Comparison of ENCODE assay signal across 10 mouse cellular contexts in the genomic region with DNA sequence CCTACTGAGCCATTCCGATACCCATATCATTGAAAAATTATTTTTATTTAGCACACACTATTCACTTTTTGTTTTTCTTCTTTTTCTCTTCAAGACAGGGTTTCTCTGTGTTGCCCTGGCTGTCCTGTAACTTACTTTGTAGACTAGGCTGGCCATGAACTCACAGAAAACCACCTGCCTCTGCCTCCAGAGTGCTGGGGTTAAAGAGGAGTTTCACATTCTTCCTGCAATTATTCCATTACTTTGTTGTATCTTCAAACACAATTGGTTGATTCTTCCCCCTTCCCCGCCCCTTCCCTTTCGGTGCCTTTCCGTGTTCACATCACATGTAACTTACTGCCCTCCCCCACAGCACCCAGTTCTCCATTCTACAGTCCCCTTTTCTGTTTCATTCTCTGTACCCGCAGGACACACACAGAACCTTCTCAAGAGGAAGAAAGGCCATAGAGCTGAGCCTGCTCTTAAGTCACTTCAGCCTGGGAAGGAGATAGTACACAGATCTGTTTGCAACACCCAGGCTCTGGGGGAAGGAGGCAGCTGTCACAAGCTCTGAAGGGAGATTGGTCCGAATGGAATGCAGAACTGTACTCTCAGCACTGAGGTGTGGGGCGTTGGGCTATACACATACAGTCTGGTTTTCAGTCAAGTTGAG. TPM values are rescaled to one million over a fixed set of nuclear protein-coding genes. Genes with fewer than 3 reads are reported as not detected.
DNase-seq lines count a peak whose midpoint lies in the region; ATAC-seq and TF ChIP-seq lines count a peak whose summit lies in the region.
"Had no signal": no experiment of that assay in that cellular context is flagged by ENCODE, and none has a peak within 500 bp of the region (broad histone marks: within the 10 kb centered on the region; RNA-seq: fewer than 3 reads in every experiment).

No protein-coding gene starts in this region.

- no peak overlapping the region for H3K27ac ChIP-seq in hindbrain, embryonic 10.5 days
- no peak overlapping the region for H3K27ac ChIP-seq in hindbrain, embryonic 11.5 days (ENCODE audit: low read depth, low read length)
- peak overlapping the region; percentile 66 for H3K27ac ChIP-seq in liver, embryonic 15.5 days (replicated peaks)
- no peak overlapping the region for H3K27ac ChIP-seq in hindbrain, postnatal 0 days
- H3K27ac ChIP-seq: forebrain, embryonic 12.5 days; midbrain, embryonic 10.5 days had no signal

- no peaks in the 10 kb centered on the region for H3K27me3 ChIP-seq in hindbrain, embryonic 10.5 days (ENCODE audit: insufficient read depth, poor library complexity, severe bottlenecking)
- H3K27me3 ChIP-seq in hindbrain, embryonic 11.5 days (ENCODE audit: control insufficient read depth, insufficient read depth, low read length): no peaks in the 10 kb centered on the region
- no peaks in the 10 kb centered on the region for H3K27me3 ChIP-seq in liver, embryonic 15.5 days
- no peaks in the 10 kb centered on the region for H3K27me3 ChIP-seq in hindbrain, postnatal 0 days (ENCODE audit: insufficient read depth, low read length)
- H3K27me3 ChIP-seq: forebrain, embryonic 12.5 days had no signal

- no peaks in the 10 kb centered on the region for H3K9me3 ChIP-seq in hindbrain, embryonic 10.5 days
- no peaks in the 10 kb centered on the region for H3K9me3 ChIP-seq in hindbrain, embryonic 11.5 days (ENCODE audit: control insufficient read depth, low read length)
- no peaks in the 10 kb centered on the region for H3K9me3 ChIP-seq in liver, embryonic 15.5 days (replicated peaks)
- H3K9me3 ChIP-seq in hindbrain, postnatal 0 days (ENCODE audit: low read length): no peaks in the 10 kb centered on the region
- H3K9me3 ChIP-seq: forebrain, embryonic 12.5 days; midbrain, embryonic 10.5 days had no signal

- H3K36me3 ChIP-seq in hindbrain, embryonic 10.5 days: no peaks in the 10 kb centered on the region
- H3K36me3 ChIP-seq in hindbrain, embryonic 11.5 days (ENCODE audit: control insufficient read depth, insufficient read depth, low read length): no peaks in the 10 kb centered on the region
- H3K36me3 ChIP-seq in liver, embryonic 15.5 days (replicated peaks): peaks cover 10% of the 10 kb centered on the region; the same call in 1 of the 2 replicates
- H3K36me3 ChIP-seq in hindbrain, postnatal 0 days (ENCODE audit: insufficient read depth, low read length): peaks cover 6% of the 10 kb centered on the region; the same call in 1 of the 2 replicates
- H3K36me3 ChIP-seq: forebrain, embryonic 12.5 days; midbrain, embryonic 10.5 days had no signal

- no peak overlapping the region for H3K4me2 ChIP-seq in hindbrain, embryonic 11.5 days (replicated peaks; ENCODE audit: low read depth, low read length)
- no peak overlapping the region for H3K4me2 ChIP-seq in liver, embryonic 15.5 days
- H3K4me2 ChIP-seq in hindbrain, postnatal 0 days (ENCODE audit: low read depth, low read length): no peak overlapping the region
- H3K4me2 ChIP-seq: forebrain, embryonic 12.5 days had no signal

- DNase-seq in hindbrain, embryonic 10.5 days (ENCODE audit: low spot score): peak; percentile 6
- DNase-seq in hindbrain, embryonic 11.5 days (ENCODE audit: low spot score): no peak
- peak; percentile 80 to 84 for DNase-seq in spleen, postnatal 36 days (ENCODE audit: low spot score in 2 of 2)
- DNase-seq in cerebellum, postnatal 14 days: no peak
- DNase-seq in hindbrain, postnatal 0 days (ENCODE audit: low spot score): no peak
- DNase-seq in urinary bladder, postnatal 25 days (ENCODE audit: low spot score): no peak

- ATAC-seq in hindbrain, embryonic 11.5 days (ENCODE audit: low FRiP score): no peak
- peak; percentile 28 for ATAC-seq in activated CD4-positive, CD25-positive, alpha-beta regulatory T cell, adult 4 months
- ATAC-seq in liver, embryonic 15.5 days (ENCODE audit: insufficient read depth): peak; percentile 42
- no peak for ATAC-seq in hindbrain, postnatal 0 days

- 73% methylated on average over 7 of the region's 7 CpGs for WGBS in hindbrain, embryonic 10.5 days
- WGBS in hindbrain, embryonic 11.5 days: 68% methylated on average over 7 of the region's 7 CpGs
- WGBS in liver, embryonic 15.5 days (ENCODE audit: insufficient replicate concordance): 18% methylated on average over 7 of the region's 7 CpGs
- WGBS in hindbrain, postnatal 0 days: 66% methylated on average over 7 of the region's 7 CpGs

- no peak overlapping the region for H3K9ac ChIP-seq in hindbrain, embryonic 11.5 days (ENCODE audit: low read depth, low read length)
- no peak overlapping the region for H3K9ac ChIP-seq in liver, embryonic 15.5 days
- H3K9ac ChIP-seq in hindbrain, postnatal 0 days (replicated peaks; ENCODE audit: low read length): no peak overlapping the region
- H3K9ac ChIP-seq: forebrain, embryonic 12.5 days had no signal

- TF ChIP-seq CTCF in hindbrain, postnatal 0 days (IDR thresholded peaks at IDR 0.05; ENCODE audit: low read depth): no peak

- H3K4me1 ChIP-seq in hindbrain, embryonic 10.5 days (replicated peaks): peaks cover 12% of the 10 kb centered on the region
- no peaks in the 10 kb centered on the region for H3K4me1 ChIP-seq in hindbrain, embryonic 11.5 days (replicated peaks; ENCODE audit: control insufficient read depth, insufficient read depth, low read length)
- H3K4me1 ChIP-seq in liver, embryonic 15.5 days (replicated peaks): no peaks in the 10 kb centered on the region
- H3K4me1 ChIP-seq in hindbrain, postnatal 0 days (ENCODE audit: insufficient read depth, low read length): no peaks in the 10 kb centered on the region
- H3K4me1 ChIP-seq: forebrain, embryonic 12.5 days had no signal

- H3K4me3 ChIP-seq in hindbrain, embryonic 10.5 days: no peak overlapping the region
- no peak overlapping the region for H3K4me3 ChIP-seq in hindbrain, embryonic 11.5 days (ENCODE audit: low read depth, low read length)
- no peak overlapping the region for H3K4me3 ChIP-seq in liver, embryonic 15.5 days (replicated peaks)
- H3K4me3 ChIP-seq in hindbrain, postnatal 0 days (ENCODE audit: low read length): no peak overlapping the region
- H3K4me3 ChIP-seq: forebrain, embryonic 12.5 days; midbrain, embryonic 10.5 days had no signal

RNA-seq across cellular contexts. Expression of gene Gm2a, which starts 15.4 kb away (rescaled TPM):
- polyA plus RNA-seq in hindbrain, embryonic 10.5 days (2016; fragmentation: Nextera tagmentation; extraction: Ambion mirVana): 10.7 and 13.0 TPM in 2 replicates
- 14.1 and 15.6 TPM in 2 replicates for polyA plus RNA-seq in hindbrain, embryonic 11.5 days (2014; fragmentation: Nextera tagmentation; extraction: Ambion mirVana)
- 100 to 1,000 TPM; 152 to 191 TPM for polyA plus RNA-seq in activated CD4-positive, CD25-positive, alpha-beta regulatory T cell, adult 4 months (2017; shearing (Covaris generic))
- 22.4 and 26.8 TPM in 2 replicates for polyA plus RNA-seq in liver, embryonic 15.5 days (2015; fragmentation: Nextera tagmentation; extraction: Ambion mirVana)
- total RNA-seq in hindbrain, postnatal 0 days (2014; rRNA removed): 45.2 and 48.9 TPM in 2 replicates
- polyA plus RNA-seq in hindbrain, postnatal 0 days (2015; fragmentation: Nextera tagmentation; extraction: Ambion mirVana): 67.8 and 72.1 TPM in 2 replicates

RNA-seq across cellular contexts. Expression of gene Ccdc69, which starts 35.4 kb away (rescaled TPM):
- 0.25 and 0.56 TPM in 2 replicates for polyA plus RNA-seq in hindbrain, embryonic 10.5 days (2016; fragmentation: Nextera tagmentation; extraction: Ambion mirVana)
- 0.36 and 1.1 TPM in 2 replicates for polyA plus RNA-seq in hindbrain, embryonic 11.5 days (2014; fragmentation: Nextera tagmentation; extraction: Ambion mirVana)
- polyA plus RNA-seq in activated CD4-positive, CD25-positive, alpha-beta regulatory T cell, adult 4 months (2017; shearing (Covaris generic)): 10 to 100 TPM; 78.6 to 85.9 TPM
- polyA plus RNA-seq in liver, embryonic 15.5 days (2015; fragmentation: Nextera tagmentation; extraction: Ambion mirVana): 1.3 and 1.4 TPM in 2 replicates
- 0.65 TPM in 1 of 2 replicates, not detected in the other for total RNA-seq in hindbrain, postnatal 0 days (2014; rRNA removed)
- 0.56 and 0.78 TPM in 2 replicates for polyA plus RNA-seq in hindbrain, postnatal 0 days (2015; fragmentation: Nextera tagmentation; extraction: Ambion mirVana)

RNA-seq across cellular contexts. Expression of gene Slc36a3, which starts 38.2 kb away (rescaled TPM):
- not detected in 2 replicates for polyA plus RNA-seq in hindbrain, embryonic 10.5 days (2016; fragmentation: Nextera tagmentation; extraction: Ambion mirVana)
- not detected in 2 replicates for polyA plus RNA-seq in hindbrain, embryonic 11.5 days (2014; fragmentation: Nextera tagmentation; extraction: Ambion mirVana)
- 1 to 10 TPM in 1 of 2 experiments, under 1 TPM in 1; 0.36 to 1.2 TPM for polyA plus RNA-seq in activated CD4-positive, CD25-positive, alpha-beta regulatory T cell, adult 4 months (2017; shearing (Covaris generic))
- not detected in 2 replicates for polyA plus RNA-seq in liver, embryonic 15.5 days (2015; fragmentation: Nextera tagmentation; extraction: Ambion mirVana)
- total RNA-seq in hindbrain, postnatal 0 days (2014; rRNA removed): not detected in 2 replicates
- polyA plus RNA-seq in hindbrain, postnatal 0 days (2015; fragmentation: Nextera tagmentation; extraction: Ambion mirVana): not detected in 2 replicates
- polyA plus RNA-seq: forebrain, embryonic 12.5 days; midbrain, embryonic 10.5 days had no signal

Comparison
In these comparisons a context has a peak if more than half of its experiments do, and no peak if none do; other contexts are left out.
1. DNase-seq: peak in hindbrain, embryonic 10.5 days (single experiment) and spleen, postnatal 36 days (2 of 2); none in hindbrain, embryonic 11.5 days (single experiment), cerebellum, postnatal 14 days (0 of 2), hindbrain, postnatal 0 days (single experiment) and urinary bladder, postnatal 25 days (single experiment).
2. ATAC-seq: peak in activated CD4-positive, CD25-positive, alpha-beta regulatory T cell, adult 4 months (single experiment) and liver, embryonic 15.5 days (single experiment); none in hindbrain, embryonic 11.5 days (single experiment) and hindbrain, postnatal 0 days (single experiment).
3. RNA of gene Ccdc69, which starts 35.4 kb away (polyA plus RNA-seq): 78.6 to 85.9 TPM in activated CD4-positive, CD25-positive, alpha-beta regulatory T cell, adult 4 months; 1.3 to 1.4 TPM in liver, embryonic 15.5 days, 0.56 to 0.78 TPM in hindbrain, postnatal 0 days, 0.36 to 1.1 TPM in hindbrain, embryonic 11.5 days and 0.25 to 0.56 TPM in hindbrain, embryonic 10.5 days; every median in the first group is over 10 times any median in the second.